Mouse (Mus musculus): ENCODE measurements around the gene Tac2. TPM values are rescaled to one million over a fixed set of nuclear protein-coding genes. Genes with fewer than 3 reads are reported as not detected.
A peak's percentile ranks its signal among the peaks of the same experiment; 100 is the strongest.

Gene Tac2
- polyA plus RNA-seq, 1 experiment from 2014 or later, result 3.1 TPM

DNA sequence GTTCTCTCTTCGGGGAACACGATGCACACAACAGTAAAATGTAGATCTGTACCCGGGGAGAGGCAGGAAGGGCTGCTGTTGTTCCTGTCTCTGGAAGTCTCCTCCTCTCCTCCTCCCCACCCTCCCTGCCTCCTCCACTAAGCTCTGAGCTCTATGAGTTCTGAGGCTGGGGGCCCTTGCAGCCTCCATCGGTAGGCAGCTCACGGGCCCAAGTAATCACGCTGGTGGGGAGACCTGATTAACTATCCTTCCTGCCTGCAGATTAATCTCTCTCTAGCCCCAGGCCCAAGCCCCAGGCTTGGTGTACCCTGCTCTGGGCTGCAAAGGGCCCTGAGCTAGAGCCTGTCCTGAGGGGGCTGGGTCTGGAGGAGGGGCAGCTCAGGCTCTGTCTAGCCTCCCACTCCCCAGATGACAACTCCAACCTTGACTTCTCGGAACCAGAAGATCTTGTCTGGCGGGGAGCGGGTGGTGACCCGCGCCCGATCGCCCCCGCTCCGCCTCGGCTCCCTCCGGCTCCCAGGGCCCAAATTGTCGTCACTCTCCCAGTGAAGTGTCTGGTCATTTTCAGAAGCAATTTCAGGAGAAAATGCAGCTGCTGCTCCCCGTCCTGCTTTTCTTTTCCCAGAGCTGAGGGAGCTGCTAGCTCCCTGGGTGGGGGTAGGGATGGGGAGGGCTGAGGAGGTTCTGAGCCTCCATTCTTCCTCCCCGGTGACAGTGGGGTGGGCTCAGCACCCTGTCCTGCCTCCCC lies 2.4 kb upstream of the Tac2 start:
- no peak for DNase-seq (ENCODE audit: low spot score)

DNA sequence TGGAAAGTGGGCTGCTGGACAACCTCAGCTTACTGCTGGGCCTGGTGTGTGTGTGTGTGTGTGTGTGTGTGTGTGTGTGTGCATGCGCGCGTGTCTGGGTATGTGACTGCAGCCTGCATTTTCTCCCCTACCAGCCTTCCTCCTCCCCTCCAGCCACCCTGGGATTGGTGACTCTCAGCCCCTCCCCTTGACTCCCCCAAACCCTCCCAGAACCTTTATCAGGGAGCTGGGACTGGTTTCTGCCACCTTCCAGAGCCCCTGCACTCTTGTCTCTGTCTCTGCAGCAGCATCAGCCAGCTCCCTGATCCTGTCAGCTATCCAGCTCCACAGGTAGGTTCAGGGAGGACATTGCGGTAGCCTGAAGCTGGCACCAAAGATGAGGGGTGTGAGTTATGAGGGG lies 858 bp downstream of the Tac2 start:
- no peak for DNase-seq (ENCODE audit: low spot score)

DNA sequence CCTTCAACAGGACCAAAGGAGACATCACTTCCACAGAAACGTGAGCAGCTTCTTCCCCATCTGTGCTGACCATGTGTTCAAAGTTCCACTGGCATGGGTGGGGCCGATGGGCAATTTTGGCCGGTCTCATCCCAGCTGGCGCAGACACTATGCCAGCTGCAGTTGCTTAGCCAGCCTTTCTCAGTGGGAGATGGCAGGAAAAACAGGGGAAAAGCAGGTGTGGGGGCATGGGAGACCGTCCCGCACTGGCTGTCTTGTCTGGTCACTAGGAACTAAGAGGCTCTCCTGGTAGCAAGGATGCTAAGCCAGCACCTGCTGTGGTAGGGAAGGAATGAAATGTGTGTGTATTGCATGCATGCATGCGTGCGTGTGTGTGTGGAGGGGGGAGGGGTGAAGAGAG lies 4.2 kb downstream of the Tac2 start:
- DNase-seq (ENCODE audit: low spot score), result no peak

DNA sequence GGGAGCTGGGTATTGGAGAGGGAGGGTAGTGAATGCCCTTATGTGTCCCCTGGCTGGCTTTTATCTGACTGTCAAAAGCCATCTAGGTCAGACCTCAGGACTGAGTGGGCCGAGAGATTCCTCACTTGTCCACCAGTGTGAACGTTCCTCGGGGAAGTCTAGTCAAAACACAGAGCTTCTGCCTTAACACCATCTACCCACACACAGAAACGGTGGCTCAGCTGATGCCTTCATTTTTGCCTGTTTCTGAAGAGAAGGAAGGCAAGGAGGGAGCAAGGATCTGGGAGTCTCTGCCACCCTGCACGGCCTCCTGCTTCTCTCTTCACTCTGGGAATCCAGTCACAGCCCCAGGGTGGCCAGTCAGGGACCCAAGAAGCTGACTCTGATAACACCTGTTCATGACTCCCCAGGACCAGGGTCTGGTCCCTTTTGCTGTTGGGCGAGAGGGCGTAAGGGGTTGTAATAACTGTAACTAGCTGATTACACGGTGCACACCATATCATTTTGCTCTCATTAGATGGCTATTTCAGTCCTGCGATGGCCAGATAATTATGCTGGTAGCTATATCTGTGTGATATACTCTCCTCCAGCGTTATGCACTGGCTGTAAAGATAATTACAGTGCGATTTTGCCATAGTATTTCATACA lies 6.1 kb downstream of the Tac2 start:
- no peak for DNase-seq (ENCODE audit: low spot score)

DNA sequence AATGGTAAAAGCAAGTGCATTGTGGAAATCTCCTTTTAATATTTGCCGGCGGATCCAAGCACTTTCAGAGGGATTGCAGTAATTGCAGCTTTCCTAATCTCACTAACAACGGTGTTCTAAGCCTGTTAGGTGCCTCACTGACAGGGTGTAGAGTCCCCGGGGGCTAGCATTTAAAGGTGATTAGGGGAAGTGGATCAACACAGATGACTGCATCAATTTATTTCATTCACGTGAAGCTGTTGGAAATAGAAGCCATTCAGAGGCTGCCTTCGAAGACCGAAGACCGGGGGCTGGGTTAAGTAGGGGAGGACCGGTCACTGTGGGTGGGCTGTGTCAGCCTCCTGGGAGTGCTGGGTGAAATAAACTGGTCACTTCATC lies 6.6 kb downstream of the Tac2 start:
- DNase-seq (ENCODE audit: low spot score), result no peak

DNA sequence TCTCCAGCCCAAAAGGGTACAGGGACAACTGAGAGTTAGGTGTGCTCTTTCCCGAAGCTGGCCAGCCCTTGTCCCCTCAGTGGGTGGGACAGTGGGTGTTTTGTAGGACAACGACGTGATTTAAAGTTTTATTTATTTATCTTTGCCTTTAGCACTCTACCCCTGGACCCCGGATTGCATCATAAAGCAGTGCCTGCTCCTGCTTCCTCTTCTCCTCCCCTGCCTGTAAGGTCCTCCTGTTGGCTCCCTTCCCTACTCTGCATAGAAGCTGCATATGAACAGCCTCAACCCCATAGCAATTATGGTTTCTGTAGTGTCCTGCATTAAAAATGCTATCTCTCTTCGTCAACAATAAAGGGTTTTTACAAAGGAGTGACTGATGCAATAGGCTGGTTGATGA lies 7.1 kb downstream of the Tac2 start:
- DNase-seq (ENCODE audit: low spot score), result no peak

DNA sequence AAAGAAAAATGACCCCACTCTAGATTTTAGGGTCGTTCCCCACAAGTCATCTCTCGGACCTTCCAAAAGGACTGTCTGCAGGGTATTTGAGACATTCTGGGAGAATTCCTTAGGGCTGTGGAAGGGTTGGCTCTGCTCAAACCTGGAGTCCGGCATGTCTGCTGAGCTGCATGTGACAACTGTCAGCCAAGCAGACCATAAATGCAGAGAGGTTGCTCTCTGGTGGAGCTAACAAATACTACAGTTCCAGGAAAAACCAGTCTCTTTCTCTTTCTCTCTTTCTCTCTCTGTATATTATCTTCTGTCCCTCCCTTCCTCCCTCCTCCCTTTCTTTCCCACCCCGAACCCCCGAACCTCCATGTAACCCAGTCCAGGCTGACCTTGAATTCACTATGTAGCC lies 10.2 kb downstream of the Tac2 start:
- peak; percentile 15 for DNase-seq (ENCODE audit: low spot score)

DNA sequence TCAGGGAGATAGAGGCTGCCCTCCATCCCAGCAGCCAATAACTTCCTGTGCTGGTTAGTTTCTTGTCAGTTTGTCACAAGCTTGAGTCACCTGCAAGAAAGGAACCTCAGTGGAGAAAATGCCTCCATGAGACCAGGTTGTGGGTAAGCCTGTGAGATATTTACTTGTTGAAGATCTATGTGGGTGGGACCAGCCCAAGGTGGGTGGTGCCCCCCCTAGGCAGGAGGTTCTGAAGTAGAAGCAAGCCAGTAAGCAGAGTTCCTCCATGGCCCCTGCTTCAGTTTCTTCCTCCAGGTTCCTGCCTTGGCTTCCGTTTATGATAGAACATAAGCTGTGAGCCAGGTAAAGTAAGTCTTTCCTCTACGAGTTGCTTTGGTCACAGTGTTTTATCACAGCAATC lies 12.0 kb downstream of the Tac2 start:
- peak; percentile 7 for DNase-seq (ENCODE audit: low spot score)

DNA sequence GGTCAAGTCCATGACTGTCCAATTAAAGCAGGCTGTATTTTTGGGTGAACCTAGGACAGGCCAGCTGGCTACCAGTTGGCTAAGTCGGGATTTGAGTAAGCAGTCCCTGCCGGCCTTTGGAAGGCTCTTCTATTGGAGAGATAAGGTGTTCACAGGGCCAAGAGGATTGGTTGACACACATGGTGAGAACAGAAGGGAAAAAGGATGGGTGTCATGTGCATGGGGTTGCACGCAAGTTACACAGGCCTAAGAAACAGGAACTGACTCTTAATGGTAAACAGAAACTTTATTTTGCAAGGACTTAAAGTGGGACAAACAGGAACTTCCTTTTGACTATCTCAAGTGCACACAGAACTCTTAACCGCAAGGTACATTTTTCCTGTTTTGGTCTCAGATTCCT lies 12.6 kb downstream of the Tac2 start:
- DNase-seq (ENCODE audit: low spot score), result no peak

DNA sequence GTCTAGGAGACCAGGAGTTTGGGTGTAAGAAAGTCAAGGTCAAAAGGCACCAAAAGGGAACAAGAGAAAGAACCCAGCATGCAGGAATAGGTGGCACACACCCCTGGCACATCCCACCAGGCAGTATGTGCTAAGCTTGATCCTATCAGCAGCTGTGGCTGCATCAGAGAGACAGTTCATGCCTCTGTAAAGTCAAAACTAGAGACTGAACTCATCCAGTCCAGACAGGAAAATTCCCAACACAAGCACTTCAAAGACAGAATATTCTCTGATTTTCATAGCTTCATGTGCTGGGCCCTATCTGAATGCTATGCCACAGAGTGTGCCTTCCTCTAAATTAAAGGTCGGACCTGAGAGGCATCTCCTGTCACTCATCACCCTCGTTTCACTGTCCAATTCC lies 13.3 kb downstream of the Tac2 start:
- DNase-seq (ENCODE audit: low spot score), result no peak

DNA sequence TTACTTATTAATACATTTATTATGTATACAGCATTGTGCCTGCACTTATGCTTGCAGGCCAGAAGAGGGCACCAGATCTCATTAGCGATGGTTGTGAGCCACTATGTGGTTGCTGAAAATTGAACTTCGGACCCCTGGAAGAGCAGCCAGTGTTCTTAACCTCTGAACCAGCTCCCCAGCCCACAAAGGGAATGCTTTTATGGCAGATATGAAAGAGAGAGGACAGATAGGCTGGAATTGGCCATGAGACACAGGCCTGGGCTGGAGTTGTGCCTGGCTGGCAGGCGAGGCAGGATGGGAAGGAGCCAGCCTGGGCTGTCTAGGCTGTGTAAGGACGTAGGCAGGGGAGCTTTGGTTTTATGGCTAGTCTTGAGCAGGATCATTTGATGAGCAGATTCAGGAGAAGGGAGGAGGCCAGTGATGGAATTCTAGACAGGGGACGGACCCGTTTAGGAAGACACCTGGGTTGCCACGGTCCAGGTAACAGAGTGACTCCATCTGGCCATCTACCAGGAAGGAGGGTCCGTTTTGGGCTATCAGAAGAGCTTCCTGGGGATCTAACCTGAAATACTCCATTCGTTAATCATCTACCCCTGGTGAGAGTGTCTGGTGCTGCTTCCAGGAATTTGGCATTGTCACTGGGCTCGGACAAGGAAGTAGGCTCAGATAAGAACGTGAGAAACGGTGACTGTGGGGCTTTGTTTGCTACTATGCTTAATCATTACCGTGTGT lies 14.0 kb downstream of the Tac2 start:
- DNase-seq (ENCODE audit: low spot score), result peak; percentile 37

DNA sequence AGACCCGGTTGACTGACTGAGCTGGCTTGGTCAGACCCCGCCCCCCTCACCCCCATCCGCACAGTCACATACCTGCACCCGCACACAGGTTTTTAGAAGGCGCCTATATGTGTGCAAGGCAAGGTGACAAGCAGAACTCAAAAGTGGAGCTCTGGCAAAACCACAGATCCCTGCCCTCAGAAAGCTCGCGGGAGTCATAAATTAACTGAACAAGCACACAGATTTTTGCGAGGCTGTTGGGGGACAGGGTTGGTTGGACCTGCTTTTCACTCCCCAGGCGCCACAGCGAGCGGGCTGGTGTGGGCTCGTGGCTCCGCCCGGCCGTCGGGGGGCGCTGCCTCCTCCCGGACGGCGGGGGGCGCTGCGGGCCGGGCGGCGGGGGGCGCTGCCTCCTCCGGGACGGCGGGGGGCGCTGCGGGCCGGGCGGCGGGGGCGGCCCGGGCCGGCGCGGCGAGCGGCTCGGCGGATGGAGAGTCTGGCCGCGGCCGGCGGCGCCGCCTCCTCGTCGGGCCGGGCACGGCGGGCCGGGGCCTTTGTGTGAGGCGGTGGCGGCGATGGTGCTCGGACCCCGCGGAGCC lies 14.9 kb downstream of the Tac2 start, which contains the start of gene Zbtb39:
Zbtb39 (plus strand) TSS at position 456 of the 578 bp plus-strand sequence.
- peak; percentile 79 for DNase-seq (ENCODE audit: low spot score)

DNA sequence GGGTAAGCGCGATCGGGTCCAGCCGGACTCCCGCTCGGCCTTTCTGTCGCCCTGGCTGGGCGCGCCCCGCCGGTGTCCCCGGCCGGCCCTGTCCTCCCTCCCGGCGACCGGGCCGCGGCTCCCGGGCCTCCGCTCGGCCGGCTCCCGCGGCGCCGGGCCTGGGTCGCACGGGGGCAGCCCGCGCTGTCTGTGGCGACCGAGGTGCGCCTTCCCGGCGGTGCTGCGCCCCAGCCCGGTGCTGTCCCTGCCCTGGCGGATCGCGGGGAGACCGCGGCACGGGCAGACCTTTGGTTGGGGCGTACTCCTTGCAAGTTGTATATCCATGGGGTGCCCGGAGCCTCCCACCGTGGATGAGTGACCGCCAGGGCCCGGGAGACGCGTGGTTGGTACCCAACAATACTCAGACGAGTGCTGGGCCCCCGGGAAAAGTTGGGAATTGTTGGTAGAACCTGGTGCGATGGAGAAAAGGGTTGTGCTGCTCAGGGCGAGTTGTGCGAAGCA lies 15.4 kb downstream of the Tac2 start:
- DNase-seq (ENCODE audit: low spot score), result peak; percentile 30

DNA sequence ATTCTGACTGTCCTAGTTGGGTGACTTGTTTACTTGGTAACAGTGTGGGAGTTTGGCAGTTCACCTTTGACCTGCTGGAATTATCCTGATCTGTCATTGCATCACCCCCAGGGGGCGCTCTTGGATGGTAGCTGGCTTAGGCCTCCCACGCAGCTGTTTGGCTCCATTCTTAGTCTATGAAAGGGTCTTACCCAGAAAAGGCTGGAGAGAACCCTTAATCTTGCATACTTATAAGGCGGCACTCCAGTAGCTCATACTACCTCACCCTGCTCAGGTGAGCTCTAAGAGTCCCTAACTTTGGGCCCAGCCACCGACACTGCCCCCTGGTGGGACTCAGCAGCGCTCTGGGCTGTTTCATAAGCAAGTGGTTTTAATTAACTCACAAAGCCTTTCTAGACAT lies 20.4 kb downstream of the Tac2 start:
- DNase-seq (ENCODE audit: low spot score), result peak; percentile 53

DNA sequence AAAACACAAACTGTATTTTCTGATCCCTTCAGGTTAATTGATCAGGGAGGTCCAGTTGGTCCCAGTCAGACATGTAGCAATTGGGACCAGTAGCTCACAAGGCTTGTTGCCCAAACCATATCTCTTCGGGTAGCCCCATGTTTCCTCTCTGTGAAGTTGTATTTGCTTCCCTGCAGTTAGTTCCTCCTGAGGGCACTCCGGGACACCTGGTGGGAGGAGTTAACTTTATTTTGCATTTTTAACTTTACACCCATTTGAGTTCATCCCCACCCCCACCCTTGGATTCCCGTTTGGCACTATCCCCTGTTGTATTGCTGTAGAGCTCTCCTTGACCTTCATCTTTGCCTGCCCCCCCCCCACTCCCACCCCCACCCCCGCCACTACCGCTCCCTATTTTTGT lies 21.6 kb downstream of the Tac2 start:
- DNase-seq (ENCODE audit: low spot score), result no peak

DNA sequence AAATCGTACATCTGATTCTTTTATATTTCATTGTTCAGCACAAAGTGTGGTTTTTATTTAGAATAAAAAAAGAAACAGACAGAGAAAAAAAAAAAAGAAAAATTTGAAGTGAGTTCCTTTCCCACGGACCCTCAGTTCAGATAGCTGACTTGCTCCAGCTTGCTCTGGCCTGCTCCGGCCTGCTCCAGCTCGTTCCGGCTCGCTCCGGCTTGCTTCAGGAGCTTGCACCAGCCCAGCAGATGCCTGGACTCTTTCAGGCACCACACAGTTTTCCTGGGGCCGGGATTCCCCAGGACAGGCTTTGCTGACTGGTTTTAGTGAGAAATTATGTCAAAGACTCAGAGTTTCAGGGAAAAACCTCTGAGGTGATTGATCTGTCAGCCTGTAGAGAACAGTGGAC lies 23.0 kb downstream of the Tac2 start:
- no peak for DNase-seq (ENCODE audit: low spot score)

DNA sequence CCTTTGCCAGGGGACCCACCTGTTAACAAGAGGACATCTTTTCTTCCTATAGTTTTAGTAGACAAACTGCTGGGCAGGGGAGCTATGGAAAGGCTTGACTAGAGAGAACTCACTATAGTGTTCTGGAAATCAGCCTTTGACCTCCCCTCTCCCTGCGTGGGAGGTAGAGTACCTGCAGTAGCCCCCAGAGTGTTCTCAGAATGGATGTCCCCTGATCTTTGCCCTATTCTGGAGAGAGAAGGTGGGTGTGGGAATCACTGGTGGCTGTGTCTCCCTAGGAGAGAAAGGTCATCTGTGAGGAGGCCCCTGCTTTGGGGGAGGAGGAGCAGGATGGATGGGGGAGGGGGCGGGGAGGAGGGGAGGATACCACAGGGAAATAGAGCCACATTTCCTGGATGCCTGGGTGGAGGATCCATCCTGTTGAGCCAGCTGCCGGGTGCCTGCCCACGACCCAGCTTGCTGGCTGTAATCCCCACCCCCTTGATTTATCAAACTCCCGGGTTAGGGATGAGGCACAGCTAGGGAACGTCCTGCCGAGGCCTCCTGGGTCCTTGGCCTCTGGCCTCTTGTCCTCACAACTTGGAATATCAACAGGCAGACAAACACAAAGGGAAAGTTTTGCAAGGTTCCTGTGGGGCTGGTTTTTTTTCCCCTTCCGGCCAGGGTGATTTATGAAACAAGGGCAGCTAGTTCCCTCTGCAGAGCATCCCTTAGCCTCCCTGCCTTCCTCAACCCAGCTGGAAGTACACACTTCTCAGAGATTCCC lies 24.8 kb downstream of the Tac2 start:
- DNase-seq (ENCODE audit: low spot score), result no peak

DNA sequence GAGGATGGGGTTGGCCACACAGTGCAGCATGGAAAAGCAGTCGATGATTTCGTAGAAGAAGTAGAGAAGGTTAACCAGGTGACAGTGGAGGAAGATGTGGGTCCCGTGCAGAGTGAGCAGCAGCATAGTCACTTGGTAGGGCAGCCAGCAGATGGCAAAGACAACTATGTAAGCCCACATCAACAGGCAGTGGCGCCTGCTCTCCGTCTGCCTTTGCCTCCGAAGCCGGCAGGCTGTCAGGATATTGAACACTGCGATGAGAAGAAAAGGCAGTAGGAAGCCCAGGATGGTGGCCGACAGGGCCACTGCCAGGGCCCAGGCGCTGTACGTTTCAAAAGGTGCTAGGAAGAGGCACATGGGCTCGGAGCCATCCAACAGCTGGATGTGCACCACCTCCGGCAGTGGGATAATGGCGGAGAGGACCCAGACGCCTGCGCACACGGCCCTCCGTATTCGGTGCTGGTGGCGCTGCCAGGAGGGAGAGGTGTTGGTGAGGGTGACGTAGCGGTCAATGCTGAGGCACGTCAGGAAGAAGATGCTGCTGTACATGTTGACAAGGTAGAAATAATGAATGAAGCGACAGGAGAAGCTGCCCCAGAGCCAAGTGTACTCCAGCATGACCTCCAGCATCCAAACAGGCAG lies 26.0 kb downstream of the Tac2 start:
- DNase-seq (ENCODE audit: low spot score), result no peak

DNA sequence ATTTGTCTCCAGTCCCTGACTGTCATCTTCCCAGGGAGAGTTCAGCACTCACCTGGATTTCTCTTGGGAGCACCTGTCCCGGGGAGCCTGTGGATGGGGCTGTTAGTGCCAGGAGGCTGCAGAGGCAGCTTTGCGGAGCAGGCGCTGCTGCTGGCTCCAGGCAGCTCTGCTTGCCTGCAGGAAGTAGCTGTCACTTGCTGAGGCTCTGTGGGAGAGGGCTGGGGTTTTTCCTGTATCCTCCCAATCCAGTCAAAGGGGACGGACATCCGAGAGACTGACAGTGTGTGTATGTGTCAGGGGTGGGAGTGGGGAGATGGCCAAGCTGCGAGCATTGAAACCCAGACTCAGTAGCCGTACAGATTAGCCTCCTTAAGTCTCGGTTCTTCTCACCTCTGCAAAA lies 27.3 kb downstream of the Tac2 start, which contains the start of gene Gpr182:
Gpr182 (minus strand) TSS at position 185 of the 400 bp plus-strand sequence.
- DNase-seq (ENCODE audit: low spot score), result no peak

DNA sequence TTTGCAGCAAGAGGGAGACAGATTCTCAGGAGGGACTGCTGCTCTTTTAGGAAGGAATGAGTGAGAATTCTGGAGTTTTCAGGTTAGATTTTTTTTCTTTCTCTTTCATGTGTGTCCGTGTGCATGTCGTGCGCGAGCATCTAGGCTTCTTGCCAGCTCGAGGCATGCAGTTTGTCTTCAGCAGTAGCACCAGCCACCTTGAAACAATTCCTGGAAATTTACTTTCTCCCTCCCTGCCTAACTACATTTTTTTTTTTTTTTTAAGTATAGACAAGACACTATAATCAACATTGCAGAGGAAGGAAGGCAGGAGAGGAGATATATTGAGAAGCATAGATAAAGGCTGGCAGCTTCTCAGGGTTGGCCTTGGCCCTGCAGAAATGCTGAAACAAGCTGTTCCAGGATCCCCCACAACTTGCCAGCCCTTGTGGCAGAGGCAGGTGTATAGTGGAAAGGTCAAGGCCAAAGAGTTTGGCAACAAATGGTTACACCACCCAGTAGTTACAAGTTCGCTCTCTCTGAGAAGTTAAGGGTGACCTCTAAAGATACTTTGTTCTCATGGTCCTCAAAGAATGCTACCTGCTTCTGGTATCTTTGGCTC lies 30.4 kb downstream of the Tac2 start:
- DNase-seq (ENCODE audit: low spot score), result no peak

All from thymus, postnatal 0 days (tissue).